Mouse (Mus musculus) E14TG2a.4 (cell line): ENCODE data around the gene Sstr2.

Experiments
- H3K27me3 ChIP-seq: 2 replicates; pipeline ENCODE4 v1.6.1; 2014; ENCODE audit warnings: low read length, control low read depth; ENCODE audit not compliant: insufficient read depth
- H3K36me3 ChIP-seq: 2 replicates; pipeline ENCODE4 v1.6.1; 2014; ENCODE audit warnings: low read length, control low read depth; ENCODE audit not compliant: insufficient read depth
- H3K4me1 ChIP-seq: replicated peaks from 2 replicates; pipeline ENCODE4 v1.6.1; 2014; ENCODE audit warnings: low read depth, low read length, control low read depth
- H3K4me3 ChIP-seq: replicated peaks from 2 replicates; pipeline ENCODE4 v1.5.1; 2014; ENCODE audit warnings: mild to moderate bottlenecking, low read length
- H3K9me3 ChIP-seq: 2 replicates; pipeline ENCODE4 v1.6.1; 2014; ENCODE audit warnings: low read length, control low read depth
- CTCF ChIP-seq: conservative IDR thresholded peaks from 2 replicates; pipeline ENCODE4 v1.5.1; 2014; ENCODE audit warnings: low read length
- NANOG ChIP-seq: IDR thresholded peaks from 2 replicates; pipeline ENCODE4 v1.6.1; 2014; ENCODE audit warnings: borderline replicate concordance, low read length, mixed read lengths
- POU5F1 ChIP-seq: IDR thresholded peaks from 2 replicates; pipeline ENCODE4 v1.6.1; 2014; ENCODE audit warnings: low read length, borderline replicate concordance

The Sstr2 gene

DNA sequence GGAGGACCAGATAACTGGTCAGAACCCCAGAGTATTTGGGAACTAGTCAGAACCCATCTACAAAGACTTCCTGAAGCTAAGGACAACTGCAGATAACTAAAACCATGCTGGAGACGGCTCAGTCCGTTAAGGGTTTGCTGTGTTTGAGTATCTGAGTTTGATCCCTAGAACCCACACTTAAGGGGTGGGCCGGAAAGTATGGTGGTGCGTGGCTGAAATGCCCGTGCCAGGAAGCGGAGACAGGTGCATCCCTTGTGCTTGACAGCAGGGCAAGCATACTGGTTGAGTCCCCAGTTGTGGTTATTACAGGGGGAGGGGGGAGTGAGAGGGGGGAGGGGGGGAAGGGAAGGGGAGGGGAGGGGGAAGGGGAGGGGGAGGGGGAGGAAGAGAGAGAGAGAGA is 4.7 kb upstream of the Sstr2 start:
- Histone ChIP-seq H3K36me3 (no peaks in the 10 kb centered on the region), H3K4me3 (no peak overlapping the region), H3K27me3 (peaks cover 41% of the 10 kb centered on the region), H3K9me3 (peaks cover 11% of the 10 kb centered on the region), H3K4me1 (peaks cover 47% of the 10 kb centered on the region)
- TF ChIP-seq CTCF (no peak), POU5F1 (no peak), NANOG (no peak)

DNA sequence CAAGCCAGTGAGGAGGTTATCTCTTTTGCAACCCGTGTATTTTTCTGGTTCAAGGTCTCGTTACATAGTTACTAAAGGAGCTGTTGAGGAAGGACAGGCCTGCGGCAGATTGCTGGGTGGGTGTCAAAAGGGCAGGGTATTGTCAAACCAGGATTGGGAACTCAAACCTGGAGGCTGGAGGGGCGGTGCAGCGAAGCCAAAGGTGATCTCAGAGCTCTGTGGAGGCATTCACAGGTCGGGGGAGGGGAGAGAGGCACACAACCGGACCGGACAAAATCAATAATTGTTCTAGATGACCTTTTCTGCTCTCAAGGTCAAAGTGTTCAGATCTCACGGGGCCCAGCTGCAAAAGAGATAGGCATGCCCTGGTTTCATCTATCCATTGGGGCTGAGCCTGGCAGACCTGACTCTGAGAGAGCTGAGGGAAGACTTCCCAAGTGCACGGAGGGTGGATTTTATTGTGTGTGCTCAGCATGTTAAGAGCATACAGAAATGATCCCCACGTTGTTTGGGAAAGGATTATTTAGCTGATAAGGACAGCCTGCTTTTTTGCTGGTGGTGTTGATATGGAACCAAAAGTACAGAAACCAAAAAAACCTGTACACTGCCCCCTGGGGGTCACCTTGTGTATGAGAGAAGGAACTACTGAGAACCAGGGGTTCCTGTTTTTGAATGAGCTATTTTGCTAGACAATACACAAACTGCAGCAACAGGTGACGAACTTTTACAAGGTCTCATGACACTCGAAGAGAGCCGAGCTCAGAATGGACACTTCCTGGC is 1.8 kb upstream of the Sstr2 start:
- H3K27me3 ChIP-seq, result peaks cover 61% of the 10 kb centered on the region
- H3K36me3 ChIP-seq, result no peaks in the 10 kb centered on the region
- H3K4me1 ChIP-seq, result peaks cover 58% of the 10 kb centered on the region
- peak overlapping the region; percentile 39 for H3K4me3 ChIP-seq
- TF ChIP-seq POU5F1 (no peak), CTCF (peak; percentile 65)
- peaks cover 11% of the 10 kb centered on the region for H3K9me3 ChIP-seq

DNA sequence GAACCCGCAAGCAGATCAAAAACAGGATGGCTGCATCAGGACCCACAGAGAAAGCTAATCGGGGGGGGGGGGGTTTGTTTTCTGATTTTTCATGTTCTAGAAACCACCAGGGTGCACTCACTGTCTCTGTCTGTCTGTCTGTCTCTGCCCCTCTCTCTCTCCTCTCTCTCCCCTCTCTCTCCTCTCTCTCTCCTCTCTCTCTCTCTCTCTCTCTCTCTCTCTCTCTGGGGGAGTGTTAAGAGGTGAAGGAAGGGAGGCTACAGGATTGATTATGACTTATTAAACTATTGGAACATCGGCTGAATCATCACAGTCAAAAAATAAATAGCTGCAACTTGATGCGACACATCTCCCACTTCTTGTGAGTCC is 855 bp upstream of the Sstr2 start:
- no peaks in the 10 kb centered on the region for H3K36me3 ChIP-seq
- peaks cover 11% of the 10 kb centered on the region for H3K9me3 ChIP-seq
- H3K27me3 ChIP-seq, result peaks cover 66% of the 10 kb centered on the region
- TF ChIP-seq NANOG, result no peak
- no peak for TF ChIP-seq CTCF
- TF ChIP-seq POU5F1, result no peak
- H3K4me3 ChIP-seq, result peak overlapping the region; percentile 81
- peaks cover 57% of the 10 kb centered on the region for H3K4me1 ChIP-seq

DNA sequence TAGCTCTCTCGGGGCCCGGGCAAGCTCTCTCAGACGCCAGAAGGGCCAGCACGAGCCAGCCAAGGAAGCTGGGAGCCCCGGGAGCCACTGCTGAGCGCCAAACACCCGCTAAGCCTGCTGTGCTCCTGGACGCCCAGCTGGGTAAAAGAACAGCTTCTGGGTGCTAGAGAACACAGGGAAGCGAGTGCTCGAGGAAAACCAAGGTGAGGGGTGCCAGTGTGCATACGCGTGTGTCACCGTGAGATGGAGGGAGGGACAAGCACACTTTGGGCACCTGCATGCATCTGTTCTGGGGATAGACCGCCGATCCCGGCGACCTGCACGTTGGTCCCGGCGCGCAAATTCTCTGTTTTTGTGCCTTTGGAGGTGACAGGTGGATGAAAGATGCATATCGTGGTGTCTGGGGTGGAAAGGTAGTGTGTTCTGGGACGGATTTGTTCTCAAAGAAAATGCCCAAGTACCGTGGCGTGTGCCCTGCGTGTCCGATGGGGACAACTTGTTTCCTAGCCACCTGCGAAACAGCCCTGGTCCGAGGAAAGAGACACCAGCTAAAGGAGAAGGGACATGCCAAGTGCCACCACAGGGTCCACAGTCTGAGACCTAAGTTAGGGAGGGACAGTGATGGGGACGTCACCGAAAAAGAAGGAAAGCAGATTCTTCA is 408 bp downstream of the Sstr2 start:
- H3K36me3 ChIP-seq, result no peaks in the 10 kb centered on the region
- peak overlapping the region; percentile 81 for H3K4me3 ChIP-seq
- TF ChIP-seq NANOG (no peak), POU5F1 (no peak), CTCF (no peak)
- peaks cover 70% of the 10 kb centered on the region for H3K27me3 ChIP-seq
- peaks cover 45% of the 10 kb centered on the region for H3K4me1 ChIP-seq
- H3K9me3 ChIP-seq, result peaks cover 11% of the 10 kb centered on the region

DNA sequence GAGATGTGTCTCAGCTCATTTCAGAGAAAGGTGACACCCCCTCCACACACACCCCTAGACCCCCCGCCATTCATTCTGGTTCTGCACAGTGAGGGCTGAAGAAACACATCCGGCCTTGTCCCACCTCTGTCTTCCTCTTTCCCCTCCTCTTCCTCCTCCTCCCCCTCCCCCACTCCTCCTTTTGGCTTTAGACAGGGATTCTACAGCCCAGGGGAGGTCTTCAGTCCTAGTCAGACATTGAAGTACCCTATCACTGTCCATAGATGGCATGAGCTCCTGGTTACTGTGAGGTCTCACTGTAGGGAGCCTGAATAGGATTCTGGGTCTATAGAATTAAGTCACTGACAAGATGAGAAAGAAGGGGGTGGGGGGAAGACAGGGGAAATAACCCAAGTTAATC is 1.9 kb downstream of the Sstr2 start:
- Histone ChIP-seq H3K4me3 (0 out of 2 replicates have a peak overlapping the region, but pooled peaks have one; percentile 13), H3K36me3 (no peaks in the 10 kb centered on the region), H3K4me1 (peaks cover 45% of the 10 kb centered on the region), H3K9me3 (peaks cover 10% of the 10 kb centered on the region), H3K27me3 (peaks cover 66% of the 10 kb centered on the region)
- TF ChIP-seq POU5F1 (no peak), NANOG (no peak), CTCF (no peak)

DNA sequence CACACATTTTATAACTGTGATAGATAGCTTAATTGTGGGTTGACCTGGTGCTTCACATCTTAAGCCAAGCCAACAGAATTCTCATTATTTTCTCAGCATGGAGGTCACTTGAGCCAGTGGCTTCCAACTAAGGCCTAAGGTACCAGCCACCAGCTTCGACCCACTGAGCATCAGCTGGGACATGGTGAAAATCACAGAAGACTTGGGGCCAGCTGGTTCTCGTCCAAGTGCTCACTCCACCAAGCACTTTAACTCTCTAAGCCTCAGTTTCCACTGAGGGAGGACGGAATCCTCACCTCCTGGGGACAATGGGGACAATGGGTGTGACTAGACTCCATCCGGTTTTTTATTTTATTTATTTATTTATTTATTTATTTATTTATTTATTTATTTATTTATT is 2.9 kb downstream of the Sstr2 start:
- peaks cover 61% of the 10 kb centered on the region for H3K27me3 ChIP-seq
- H3K4me1 ChIP-seq, result peaks cover 44% of the 10 kb centered on the region
- peaks cover 2% of the 10 kb centered on the region; the same call in 1 of the 2 replicates for H3K9me3 ChIP-seq
- no peak overlapping the region for H3K4me3 ChIP-seq
- H3K36me3 ChIP-seq, result no peaks in the 10 kb centered on the region
- TF ChIP-seq NANOG (no peak), CTCF (no peak), POU5F1 (no peak)

DNA sequence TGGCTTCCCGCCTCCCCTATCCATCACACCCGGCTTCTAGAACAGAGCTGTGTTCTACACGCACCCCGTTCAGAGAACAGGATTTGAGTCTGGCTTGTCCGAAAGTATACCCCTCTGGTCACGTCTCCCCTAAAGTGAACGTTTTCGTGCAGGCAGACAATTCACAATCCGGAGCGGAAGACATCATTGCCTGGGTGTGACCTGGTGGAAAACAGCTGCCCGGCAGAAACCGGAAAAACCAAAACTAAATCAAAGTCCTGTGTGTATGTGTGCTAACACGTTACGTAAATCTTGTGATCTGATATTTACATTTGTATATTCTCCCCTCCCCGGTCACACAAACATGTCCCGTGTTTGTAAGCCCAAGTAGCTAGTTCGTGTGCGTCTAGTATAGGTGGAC is 6.3 kb downstream of the Sstr2 start:
- H3K4me3 ChIP-seq, result no peak overlapping the region
- H3K9me3 ChIP-seq, result peaks cover 2% of the 10 kb centered on the region; the same call in 1 of the 2 replicates
- TF ChIP-seq NANOG (no peak), CTCF (no peak), POU5F1 (no peak)
- H3K36me3 ChIP-seq, result no peaks in the 10 kb centered on the region
- peaks cover 34% of the 10 kb centered on the region for H3K27me3 ChIP-seq
- peaks cover 13% of the 10 kb centered on the region for H3K4me1 ChIP-seq

DNA sequence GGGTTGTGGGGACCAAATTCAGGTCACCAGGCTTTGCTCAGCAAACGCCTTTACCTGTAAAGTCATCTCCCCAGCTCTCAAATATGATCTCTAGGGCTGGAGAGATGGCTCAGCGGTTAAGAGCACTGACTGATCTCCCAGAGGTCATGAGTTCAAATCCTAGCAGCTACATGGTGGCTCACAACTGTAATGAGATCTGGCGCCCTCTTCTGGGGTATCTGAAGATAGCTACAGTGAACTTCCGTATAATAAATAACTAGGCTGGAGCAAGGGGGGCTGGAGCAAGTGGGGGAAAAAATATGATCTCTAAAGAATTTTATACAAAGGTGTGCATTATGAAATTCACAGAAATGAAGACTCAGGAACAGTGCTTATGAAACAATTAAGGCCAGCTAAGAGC is 8.6 kb downstream of the Sstr2 start:
- Histone ChIP-seq H3K4me1 (peaks cover 10% of the 10 kb centered on the region; the same call in 1 of the 2 replicates), H3K4me3 (no peak overlapping the region), H3K27me3 (peaks cover 17% of the 10 kb centered on the region; the same call in 1 of the 2 replicates), H3K36me3 (no peaks in the 10 kb centered on the region), H3K9me3 (peaks cover 2% of the 10 kb centered on the region; the same call in 1 of the 2 replicates)
- TF ChIP-seq CTCF, result peak; percentile 46
- TF ChIP-seq POU5F1, result no peak
